Mouse (Mus musculus) erythroblast, embryonic 14.5 days (primary cell): Measurements from ENCODE around the gene Klk15.
"Not testable (repeated sequence)": the region's sequence is repeated elsewhere in the genome, so short reads cannot be mapped to it uniquely, and the experiment has no call there.

ENCODE experiments used
- GATA1 ChIP-seq: IDR thresholded peaks from 2 replicates; pipeline ENCODE4 v1.6.1; 2012; ENCODE audit warnings: low read length, inconsistent platforms, mixed read lengths
- TAL1 ChIP-seq: IDR thresholded peaks from 3 replicates; pipeline ENCODE4 v1.6.1; 2012; ENCODE audit warnings: low read length, inconsistent platforms, mixed read lengths

DNA sequence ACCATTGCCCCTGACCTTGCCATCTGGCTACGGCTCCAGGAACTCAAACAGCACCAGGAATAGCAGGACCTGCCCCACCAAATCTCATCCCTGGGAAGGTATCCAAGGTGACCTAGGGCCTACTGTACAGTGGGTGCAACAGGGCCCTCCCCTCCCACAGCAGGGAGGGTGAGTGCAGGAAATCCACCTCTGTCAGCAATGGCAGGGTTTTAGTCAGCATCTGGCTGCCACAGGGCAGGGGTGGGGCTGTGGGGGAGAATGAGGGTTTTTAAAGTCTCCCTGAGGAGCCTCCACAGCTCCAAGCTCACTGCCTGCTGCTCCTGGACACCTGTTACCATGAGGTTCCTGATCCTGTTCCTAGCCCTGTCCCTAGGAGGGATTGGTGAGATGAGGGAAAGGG, 42.2 kb downstream of the Klk15 start, which contains the start of gene Klk1b9:
- not testable (repeated sequence) for TF ChIP-seq TAL1, GATA1
